Mouse (Mus musculus): ENCODE measurements around the gene Dzip1l. TPM values are rescaled to one million over a fixed set of nuclear protein-coding genes. Genes with fewer than 3 reads are reported as not detected.

The Dzip1l gene
- 1.4 and 6.4 TPM in 2 replicates for polyA plus RNA-seq (2012; rRNA removed; ENCODE audit: low replicate concordance)

GRCm38 (mm10) chr9:99629281-99630011 is at the start of gene Dzip1l:
Gene Dzip1l (plus strand): TSS chr9:99629496.

GRCm38 (mm10) chr9:99612202-99612601 is 17.1 kb upstream of the Dzip1l start, which contains the start of gene A4gnt:
Gene A4gnt (plus strand): TSS chr9:99612502.

GRCm38 (mm10) chr9:99717134-99717533 is 87.8 kb downstream of the Dzip1l start, which contains the start of gene Cldn18:
Gene Cldn18 (minus strand): TSS chr9:99717267.

Other genes starting within 250 kb of the Dzip1l start
- 17.6 and 60.7 TPM in 2 replicates for gene Mras, start 192.1 kb upstream of the Dzip1l start, polyA plus RNA-seq (2012; rRNA removed; ENCODE audit: low replicate concordance)
- not detected in 2 replicates for gene Nme9, start 178.0 kb upstream of the Dzip1l start, polyA plus RNA-seq (2012; rRNA removed; ENCODE audit: low replicate concordance)
- 14.3 and 15.9 TPM in 2 replicates for gene Armc8, start 60.6 kb upstream of the Dzip1l start, polyA plus RNA-seq (2012; rRNA removed; ENCODE audit: low replicate concordance)
- gene Dbr1, start 53.7 kb upstream of the Dzip1l start, polyA plus RNA-seq (2012; rRNA removed; ENCODE audit: low replicate concordance), result 5.1 and 9.4 TPM in 2 replicates
- gene A4gnt, start 17.0 kb upstream of the Dzip1l start, polyA plus RNA-seq (2012; rRNA removed; ENCODE audit: low replicate concordance), result not detected in 2 replicates
- 0.14 TPM in 1 of 2 replicates, not detected in the other for gene Cldn18, start 87.8 kb downstream of the Dzip1l start, polyA plus RNA-seq (2012; rRNA removed; ENCODE audit: low replicate concordance)
- not detected in 2 replicates for gene Sox14, start 246.7 kb downstream of the Dzip1l start, polyA plus RNA-seq (2012; rRNA removed; ENCODE audit: low replicate concordance)